Mouse (Mus musculus): ENCODE measurements around the gene Tmem234.

DNA sequence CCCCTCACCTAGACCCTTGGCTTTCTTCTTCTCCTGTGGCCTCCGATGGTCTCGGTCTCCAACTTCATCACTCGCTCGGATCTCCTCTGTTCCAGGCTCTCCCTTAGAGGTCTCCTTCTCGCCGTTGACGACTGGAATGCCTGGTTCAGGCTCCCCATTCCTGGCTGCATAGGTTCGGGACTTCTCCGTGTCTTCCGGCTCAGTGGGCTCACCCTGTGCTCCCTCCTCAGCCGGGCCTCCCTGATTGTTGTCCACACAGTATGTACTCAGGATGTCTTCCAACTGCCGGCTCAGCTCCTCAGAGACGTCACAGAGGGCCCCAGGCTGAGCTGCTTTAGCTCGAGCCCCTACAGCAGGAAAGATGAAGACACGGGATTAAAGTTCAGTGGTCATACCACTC is 38.8 kb downstream of the Tmem234 start:
- TF ChIP-seq EP300 (IDR thresholded peaks at IDR 0.05; ENCODE audit: low read depth): no peak
- TF ChIP-seq CTCF (IDR thresholded peaks at IDR 0.05; ENCODE audit: low read depth): no peak

All from liver, embryonic 14.5 days (tissue).